Mouse (Mus musculus) heart, adult 2 months (tissue): Measurements from ENCODE around the gene Tma7. TPM values are rescaled to one million over a fixed set of nuclear protein-coding genes. Genes with fewer than 3 reads are reported as not detected.

ENCODE experiments used
- DNase-seq, 2 experiments: peaks; one replicate each; pipeline ENCODE4 v3.0.0; 2021
- H3K27ac ChIP-seq: fragments of 200-600 bp; 2 replicates; pipeline ENCODE4 v1.8.1; 2022
- H3K27me3 ChIP-seq: fragments of 200-500 bp; 2 replicates; pipeline ENCODE4 v1.6.1; 2012; ENCODE audit warnings: mild to moderate bottlenecking, low read length, inconsistent platforms, mixed read lengths; ENCODE audit not compliant: control insufficient read depth, insufficient read depth
- H3K36me3 ChIP-seq: fragments of 200-500 bp; 2 replicates; pipeline ENCODE4 v1.6.1; 2012; ENCODE audit warnings: low read length, inconsistent platforms; ENCODE audit not compliant: control insufficient read depth, insufficient read depth
- H3K4me1 ChIP-seq: fragments of 200-500 bp; 2 replicates; pipeline ENCODE4 v1.6.1; 2011; ENCODE audit warnings: low read length; ENCODE audit not compliant: control insufficient read depth, insufficient read depth
- H3K4me3 ChIP-seq: fragments of 200-600 bp; 2 replicates; pipeline ENCODE4 v1.8.1; 2022
- H3K79me2 ChIP-seq: fragments of 200-500 bp; replicated peaks from 2 replicates; pipeline ENCODE4 v1.6.1; 2012; ENCODE audit warnings: mild to moderate bottlenecking, inconsistent platforms, low read length, moderate library complexity, mixed read lengths; ENCODE audit not compliant: control insufficient read depth, insufficient read depth
- H3K9ac ChIP-seq: fragments of 200-500 bp; 2 replicates; pipeline ENCODE4 v1.6.1; 2012; ENCODE audit warnings: low read depth, mild to moderate bottlenecking, control low read depth, inconsistent platforms, low read length, mixed read lengths
- CTCF ChIP-seq: fragments of 200-600 bp; IDR thresholded peaks from 2 replicates; pipeline ENCODE4 v1.8.1; 2022; ENCODE audit warnings: antibody characterized with exemption, mild to moderate bottlenecking, moderate library complexity
- EP300 ChIP-seq: fragments of 200-500 bp; IDR thresholded peaks from 2 replicates; pipeline ENCODE4 v1.6.1; 2011; ENCODE audit warnings: low read depth, low read length, control low read depth; ENCODE audit not compliant: insufficient read depth
- POLR2A ChIP-seq: fragments of 200-500 bp; IDR thresholded peaks from 2 replicates; pipeline ENCODE4 v1.6.1; 2011; ENCODE audit warnings: mild to moderate bottlenecking, low read depth, low read length, control low read depth; ENCODE audit not compliant: insufficient read depth
- WGBS: fragments of 180-500 bp; shearing (Covaris S2); methylation state at CpG from one replicate; pipeline ENCODE4 v1.1.7; 2018; 5-methylcytosine and 5-hydroxymethylcytosine counted together
- intact Hi-C: fragments of 180-260 bp; cut with DNase I; formaldehyde crosslinking; loops from one replicate; pipeline ENCODE4 v1.15.1; 2025
- polyA plus RNA-seq: library from polyadenylated mRNA; depleted of rRNA; stranded (reverse); fragments of >200 nt; gene quantifications from 2 replicates; pipeline ENCODE4 v1.2.3, GENCODE M21; 2012; rRNA removed
- total RNA-seq, 2 experiments: library from RNA; stranded (reverse); gene quantifications; 2 replicates each; pipeline ENCODE4 v1.2.3; 2021

Gene Tma7
- total and polyA plus RNA-seq, 3 experiments = 41.4 to 235 (median 218) TPM

DNA sequence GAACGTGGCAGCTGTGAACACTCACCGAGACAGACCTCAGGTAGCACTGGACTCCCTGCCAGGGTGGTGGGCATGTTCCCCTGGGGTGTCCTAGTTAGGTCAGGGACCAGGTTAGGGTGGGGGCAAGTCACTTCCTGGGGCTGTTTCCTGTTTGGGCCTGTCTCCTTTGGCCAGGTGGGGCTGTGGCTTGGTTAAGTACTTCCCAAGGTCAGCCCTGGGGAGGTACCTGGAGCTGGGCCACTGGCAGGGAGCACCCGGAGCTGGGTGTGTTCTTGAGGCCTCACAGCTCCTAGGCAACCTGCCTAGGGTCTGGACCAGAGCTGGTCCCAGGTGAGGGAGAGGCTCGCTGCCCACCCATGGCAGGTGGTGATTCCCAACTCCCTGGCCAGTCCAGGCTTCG, 53.5 kb downstream of the Tma7 start:
- intact Hi-C loops = no loop called here
- peaks cover 8% of the 10 kb centered on the region for H3K4me1 ChIP-seq
- 70% methylated on average over 5 of the region's 5 CpGs for WGBS
- H3K79me2 ChIP-seq = no peaks in the 10 kb centered on the region
- no peak overlapping the region for H3K9ac ChIP-seq
- H3K36me3 ChIP-seq = no peaks in the 10 kb centered on the region
- H3K27me3 ChIP-seq = no peaks in the 10 kb centered on the region
- peak in 1 of 2 experiments; percentile 19 for DNase-seq
- no peak for TF ChIP-seq EP300
- no peak for TF ChIP-seq CTCF
- TF ChIP-seq POLR2A = no peak
- H3K27ac ChIP-seq = no peak overlapping the region
- H3K4me3 ChIP-seq = no peak overlapping the region

DNA sequence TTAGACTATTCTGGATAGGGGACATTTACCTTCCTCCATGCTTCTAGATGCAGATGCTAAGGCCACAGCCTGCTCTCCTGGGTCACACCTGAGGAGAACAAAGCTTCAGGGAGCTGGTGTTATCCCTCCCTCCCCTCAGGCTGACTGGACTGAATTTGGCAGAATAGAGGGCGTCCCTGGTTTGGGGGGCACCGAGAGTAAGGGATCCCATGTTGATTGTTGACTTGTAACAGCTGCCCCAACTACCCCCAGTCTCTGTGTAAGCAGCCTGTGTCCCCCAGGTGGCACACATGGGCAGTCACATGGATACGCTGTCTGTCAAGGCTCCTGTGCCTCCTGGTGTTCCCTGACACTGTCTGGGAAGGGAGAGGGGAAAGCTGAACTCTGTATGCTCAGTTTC, 54.0 kb downstream of the Tma7 start:
- WGBS = 87% methylated on average over 3 of the region's 3 CpGs
- no peak overlapping the region for H3K4me3 ChIP-seq
- no peak overlapping the region for H3K27ac ChIP-seq
- TF ChIP-seq EP300 (no peak), POLR2A (no peak), CTCF (no peak)
- H3K79me2 ChIP-seq = no peaks in the 10 kb centered on the region
- H3K27me3 ChIP-seq = no peaks in the 10 kb centered on the region
- H3K4me1 ChIP-seq = peaks cover 8% of the 10 kb centered on the region
- intact Hi-C loops = no loop called here
- no peaks in the 10 kb centered on the region for H3K36me3 ChIP-seq
- DNase-seq = no peak
- H3K9ac ChIP-seq = no peak overlapping the region

DNA sequence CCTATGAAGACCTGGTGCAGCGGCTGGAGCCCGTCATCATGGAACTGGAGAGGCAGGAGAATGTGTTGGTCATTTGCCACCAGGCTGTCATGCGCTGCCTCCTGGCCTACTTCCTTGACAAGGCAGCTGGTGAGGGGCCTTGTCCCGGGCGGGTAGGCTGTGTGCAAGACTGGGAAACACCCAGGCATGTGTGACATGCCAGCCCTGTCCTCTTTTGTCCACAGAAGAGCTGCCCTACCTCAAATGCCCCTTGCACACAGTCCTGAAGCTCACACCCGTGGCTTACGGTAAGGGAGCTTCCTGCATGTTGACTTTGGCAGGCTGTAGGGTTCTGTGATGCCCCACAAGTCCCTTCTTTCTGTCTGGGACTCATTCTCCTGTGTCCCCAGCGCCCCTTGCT, 54.9 kb downstream of the Tma7 start:
- Histone ChIP-seq H3K79me2 (no peaks in the 10 kb centered on the region), H3K4me3 (no peak overlapping the region), H3K27ac (0 out of 2 replicates have a peak overlapping the region, but pooled peaks have one; percentile 43), H3K9ac (no peak overlapping the region), H3K4me1 (peaks cover 8% of the 10 kb centered on the region), H3K36me3 (no peaks in the 10 kb centered on the region), H3K27me3 (no peaks in the 10 kb centered on the region)
- intact Hi-C loops = no loop called here
- TF ChIP-seq POLR2A = no peak
- peak; percentile 92 for TF ChIP-seq EP300
- WGBS = 28% methylated on average over 8 of the region's 8 CpGs
- peak; percentile 50 to 62 for DNase-seq

Other genes starting within 250 kb of the Tma7 start
- gene Slc26a6, start 229.3 kb downstream of the Tma7 start, total RNA-seq = 10 to 100 TPM; 20.8 to 24.3 TPM
- gene Slc26a6, start 229.3 kb downstream of the Tma7 start, polyA plus RNA-seq = 34.5 and 47.8 TPM in 2 replicates
- not detected for gene Tmem89, start 168.0 kb downstream of the Tma7 start, total RNA-seq
- 0.35 and 0.47 TPM in 2 replicates for gene Tmem89, start 168.0 kb downstream of the Tma7 start, polyA plus RNA-seq
- gene Uqcrc1, start 146.0 kb downstream of the Tma7 start, total RNA-seq = 1,000 to 10,000 TPM; 2,061 to 2,422 TPM
- gene Uqcrc1, start 146.0 kb downstream of the Tma7 start, polyA plus RNA-seq = 2,481 and 2,989 TPM in 2 replicates
- under 1 TPM; 0.30 to 0.47 TPM for gene Col7a1, start 129.0 kb downstream of the Tma7 start, total RNA-seq
- 0.57 and 1.1 TPM in 2 replicates for gene Col7a1, start 129.0 kb downstream of the Tma7 start, polyA plus RNA-seq
- gene Ucn2, start 96.6 kb downstream of the Tma7 start, total RNA-seq = not detected
- gene Ucn2, start 96.6 kb downstream of the Tma7 start, polyA plus RNA-seq = 0.20 TPM in 1 of 2 replicates, not detected in the other
- gene Pfkfb4, start 90.8 kb downstream of the Tma7 start, total RNA-seq = 1 to 10 TPM; 1.3 to 1.9 TPM
- gene Pfkfb4, start 90.8 kb downstream of the Tma7 start, polyA plus RNA-seq = 7.3 and 7.4 TPM in 2 replicates
- gene Shisa5, start 44.0 kb downstream of the Tma7 start, total RNA-seq = 10 to 100 TPM; 40.3 to 43.2 TPM
- 170 and 218 TPM in 2 replicates for gene Shisa5, start 44.0 kb downstream of the Tma7 start, polyA plus RNA-seq
- gene Trex1, start 22.9 kb downstream of the Tma7 start, total RNA-seq = 10 to 100 TPM; 12.6 to 13.3 TPM
- gene Trex1, start 22.9 kb downstream of the Tma7 start, polyA plus RNA-seq = 45.8 and 55.2 TPM in 2 replicates
- 1 to 10 TPM; 8.0 to 9.0 TPM for gene Atrip, start 8.5 kb downstream of the Tma7 start, total RNA-seq
- 10.0 and 13.9 TPM in 2 replicates for gene Atrip, start 8.5 kb downstream of the Tma7 start, polyA plus RNA-seq
- 10 to 100 TPM; 11.1 to 11.8 TPM for gene Ccdc51, start 94 bp downstream of the Tma7 start, total RNA-seq
- 7.0 and 9.2 TPM in 2 replicates for gene Ccdc51, start 94 bp downstream of the Tma7 start, polyA plus RNA-seq
- 10 to 100 TPM; 15.7 to 21.1 TPM for gene Plxnb1, start 12.8 kb upstream of the Tma7 start, total RNA-seq
- gene Plxnb1, start 12.8 kb upstream of the Tma7 start, polyA plus RNA-seq = 25.0 and 31.9 TPM in 2 replicates
- not detected for gene Fbxw21, start 79.5 kb upstream of the Tma7 start, total RNA-seq
- gene Fbxw21, start 79.5 kb upstream of the Tma7 start, polyA plus RNA-seq = not detected in 2 replicates
- gene Fbxw13, start 113.4 kb upstream of the Tma7 start, total RNA-seq = not detected
- not detected in 2 replicates for gene Fbxw13, start 113.4 kb upstream of the Tma7 start, polyA plus RNA-seq
- gene Fbxw20, start 152.2 kb upstream of the Tma7 start, total RNA-seq = not detected
- not detected in 2 replicates for gene Fbxw20, start 152.2 kb upstream of the Tma7 start, polyA plus RNA-seq
- not detected for gene Fbxw14, start 205.1 kb upstream of the Tma7 start, total RNA-seq
- not detected in 2 replicates for gene Fbxw14, start 205.1 kb upstream of the Tma7 start, polyA plus RNA-seq